Mouse (Mus musculus): ENCODE data around the gene Sema5b.

- no peak for TF ChIP-seq CTCF (IDR thresholded peaks at IDR 0.05; ENCODE audit: control insufficient read depth, insufficient read depth, insufficient replicate concordance, low read depth, low read length)
- TF ChIP-seq POLR2A (IDR thresholded peaks at IDR 0.05; ENCODE audit: control insufficient read depth, low read depth, low read length) = no peak
These were observed 83.9 kb downstream of the Sema5b start for GRCm38 (mm10) chr16:35624877-35625276.

All from testis, adult 2 months (tissue).